Mouse (Mus musculus) right cerebral cortex, adult 2 months (tissue): ENCODE measurements around the gene Gpx4.
"Not testable (repeated sequence)": the region's sequence is repeated elsewhere in the genome, so short reads cannot be mapped to it uniquely, and the experiment has no call there.

Experiments
- DNase-seq, 2 experiments: peaks; one replicate each; pipeline ENCODE4 v3.0.0; 2021 to 2022; ENCODE audit warnings: low spot score in 2 of 2

Gene Gpx4

GRCm38 (mm10) chr10:80050244-80050643 lies 3.3 kb downstream of the Gpx4 start:
- no peak for DNase-seq

- DNase-seq = no peak
These were observed 4.1 kb downstream of the Gpx4 start for GRCm38 (mm10) chr10:80050885-80051617.

- no peak for DNase-seq
These were observed 4.8 kb downstream of the Gpx4 start for GRCm38 (mm10) chr10:80051618-80052373.

- no peak for DNase-seq
These were observed 5.4 kb downstream of the Gpx4 start for GRCm38 (mm10) chr10:80052374-80052764.

GRCm38 (mm10) chr10:80053259-80053780 lies 6.4 kb downstream of the Gpx4 start:
- peak; percentile 100 for DNase-seq

- DNase-seq = peak; percentile 49 to 59
These were observed 7.2 kb downstream of the Gpx4 start for GRCm38 (mm10) chr10:80053831-80054815.

GRCm38 (mm10) chr10:80054911-80055310 lies 7.9 kb downstream of the Gpx4 start:
- DNase-seq = not testable (repeated sequence)

GRCm38 (mm10) chr10:80055364-80055763 lies 8.4 kb downstream of the Gpx4 start:
- DNase-seq = no peak

- DNase-seq = no peak
These were observed 8.9 kb downstream of the Gpx4 start for GRCm38 (mm10) chr10:80055891-80056290.

- DNase-seq = no peak
These were observed 9.5 kb downstream of the Gpx4 start for GRCm38 (mm10) chr10:80056506-80056905.

GRCm38 (mm10) chr10:80056976-80057682 lies 10.2 kb downstream of the Gpx4 start:
- DNase-seq = no peak

- DNase-seq = no peak
These were observed 10.8 kb downstream of the Gpx4 start for GRCm38 (mm10) chr10:80057683-80058326.

- DNase-seq = no peak
These were observed 16.1 kb downstream of the Gpx4 start for GRCm38 (mm10) chr10:80063104-80063503.

- DNase-seq = no peak
These were observed 17.1 kb downstream of the Gpx4 start for GRCm38 (mm10) chr10:80063877-80064650.

- no peak for DNase-seq
These were observed 22.3 kb downstream of the Gpx4 start for GRCm38 (mm10) chr10:80069251-80069650.

GRCm38 (mm10) chr10:80069948-80070450 lies 23.0 kb downstream of the Gpx4 start:
- no peak for DNase-seq

GRCm38 (mm10) chr10:80070837-80071515 lies 24.0 kb downstream of the Gpx4 start:
- DNase-seq = peak; percentile 73 to 74

GRCm38 (mm10) chr10:80071516-80071900 lies 24.5 kb downstream of the Gpx4 start:
- DNase-seq = no peak
